Mouse (Mus musculus): ENCODE measurements at regions not wholly inside any gene's neighbourhood (a gene's known extent, or its start where the extent isn't known, plus 50 kb on each side); places are given as distances from the start of the nearest gene placed in this dataset.

- Histone ChIP-seq H3K9me3 (no peaks in the 10 kb centered on the region), H3K4me2 (no peak overlapping the region), H3K4me3 (no peak overlapping the region), H3K36me3 (no peaks in the 10 kb centered on the region), H3K27me3 (no peaks in the 10 kb centered on the region), H3K27ac (replicated peaks) (no peak overlapping the region), H3K4me1 (replicated peaks) (peaks cover 45% of the 10 kb centered on the region), H3K9ac (no peak overlapping the region)
- no peak for ATAC-seq (ENCODE audit: low read depth)
Observed at GRCm38 (mm10) chr4:106859476-106859875, 51.0 kb upstream of the Ssbp3 start.

GRCm38 (mm10) chr4:106858357-106859088 lies 52.0 kb upstream of the Ssbp3 start:
- WGBS, result 58% methylated on average over 13 of the region's 13 CpGs
- Histone ChIP-seq H3K36me3 (no peaks in the 10 kb centered on the region), H3K9ac (no peak overlapping the region)

GRCm38 (mm10) chr4:106855771-106856170 lies 51.0 kb upstream of the Acot11 start:
- peak; percentile 36; the same call in 1 of the 2 replicates for ATAC-seq (ENCODE audit: low read depth)
- 4% methylated on average over 19 of the region's 19 CpGs for WGBS
- Histone ChIP-seq H3K9me3 (no peaks in the 10 kb centered on the region), H3K27me3 (no peaks in the 10 kb centered on the region), H3K4me3 (no peak overlapping the region), H3K36me3 (no peaks in the 10 kb centered on the region), H3K4me2 (peak overlapping the region; percentile 7; the same call in 1 of the 2 replicates), H3K27ac (replicated peaks) (0 out of 2 replicates have a peak overlapping the region, but pooled peaks have one; percentile 9), H3K9ac (peak overlapping the region; percentile 38; the same call in 1 of the 2 replicates), H3K4me1 (replicated peaks) (peaks cover 33% of the 10 kb centered on the region)

More at GRCm38 (mm10) chr4:106858357-106859088, 52.0 kb upstream of the Ssbp3 start:
- Histone ChIP-seq H3K27me3 (no peaks in the 10 kb centered on the region), H3K4me2 (no peak overlapping the region), H3K4me3 (no peak overlapping the region), H3K4me1 (replicated peaks) (peaks cover 45% of the 10 kb centered on the region), H3K9me3 (no peaks in the 10 kb centered on the region), H3K27ac (replicated peaks) (no peak overlapping the region)
- no peak for ATAC-seq (ENCODE audit: low read depth)

- Histone ChIP-seq H3K9ac (peak overlapping the region; percentile 61), H3K27me3 (no peaks in the 10 kb centered on the region), H3K4me1 (replicated peaks) (peaks cover 33% of the 10 kb centered on the region), H3K4me2 (peak overlapping the region; percentile 44), H3K4me3 (peak overlapping the region; percentile 11; the same call in 1 of the 2 replicates), H3K9me3 (no peaks in the 10 kb centered on the region), H3K27ac (replicated peaks) (peak overlapping the region; percentile 69), H3K36me3 (no peaks in the 10 kb centered on the region)
- ATAC-seq (ENCODE audit: low read depth), result peak; percentile 76
- 3% methylated on average over 11 of the region's 15 CpGs for WGBS
Observed at GRCm38 (mm10) chr4:106854361-106855309, 49.8 kb upstream of the Acot11 start.
